8 mouse cellular contexts compared by ENCODE assay signal in the genomic region with DNA sequence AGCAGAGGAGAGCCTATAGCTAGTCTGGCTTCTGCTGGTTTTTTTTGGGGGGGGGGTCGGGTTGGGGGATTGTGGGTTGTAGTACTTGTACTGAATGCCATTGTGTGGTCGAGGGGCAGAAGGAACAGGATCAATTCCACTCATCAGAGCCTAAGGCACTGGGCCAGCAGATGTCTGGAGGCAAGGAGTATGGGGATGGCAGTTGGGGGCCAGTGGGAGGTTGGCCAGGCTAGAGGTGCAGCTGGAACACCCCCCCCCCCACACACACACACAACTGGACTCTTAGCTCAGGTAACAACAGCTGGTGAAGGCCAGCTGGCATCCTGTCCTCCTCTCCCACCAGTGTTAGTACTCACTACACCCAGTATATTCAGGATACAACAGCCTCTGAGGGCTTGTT. TPM values are rescaled to one million over a fixed set of nuclear protein-coding genes. Genes with fewer than 3 reads are reported as not detected.
A peak's percentile ranks its signal among the peaks of the same experiment; 100 is the strongest.
DNase-seq lines count a peak whose midpoint lies in the region; ATAC-seq and TF ChIP-seq lines count a peak whose summit lies in the region.

No protein-coding gene starts in this region.

- in situ Hi-C loops in ES-E14 (cut with MboI; ENCODE audit: low sequenced_read_pairs in 2 of 2, unreplicated experiment in 2 of 2), result no loop called here

- no peak for TF ChIP-seq EP300 in heart, adult 2 months (IDR thresholded peaks at IDR 0.05; ENCODE audit: insufficient read depth, low read depth, low read length)

- no peaks in the 10 kb centered on the region for H3K4me1 ChIP-seq in heart, adult 2 months (ENCODE audit: control insufficient read depth, insufficient read depth, low read length)
- peaks cover 4 to 31% of the 10 kb centered on the region in 2 experiments; a peak in 2 of 4 replicates for H3K4me1 ChIP-seq in ES-E14 (ENCODE audit: control insufficient read depth in 2 of 2, insufficient read depth in 2 of 2, low read length in 2 of 2, poor library complexity in 1 of 2)
- peaks cover 31% of the 10 kb centered on the region for H3K4me1 ChIP-seq in hindbrain, embryonic 13.5 days (replicated peaks)
- peaks cover 31% of the 10 kb centered on the region for H3K4me1 ChIP-seq in midbrain, embryonic 12.5 days

- H3K27ac ChIP-seq in heart, adult 2 months, result no peak overlapping the region
- peak overlapping the region; percentile 77 for H3K27ac ChIP-seq in ES-E14 (ENCODE audit: insufficient read depth, low read depth, low read length, poor library complexity, severe bottlenecking)
- peak overlapping the region; percentile 92 for H3K27ac ChIP-seq in hindbrain, embryonic 13.5 days
- H3K27ac ChIP-seq in midbrain, embryonic 12.5 days (replicated peaks), result peak overlapping the region; percentile 88

- H3K4me2 ChIP-seq in hindbrain, embryonic 13.5 days, result peak overlapping the region; percentile 77; the same call in 1 of the 2 replicates
- peak overlapping the region; percentile 90; the same call in 1 of the 2 replicates for H3K4me2 ChIP-seq in midbrain, embryonic 12.5 days (replicated peaks)

- H3K9me3 ChIP-seq in ES-E14 (ENCODE audit: control insufficient read depth, insufficient read depth, low read depth, low read length), result no peaks in the 10 kb centered on the region
- no peaks in the 10 kb centered on the region for H3K9me3 ChIP-seq in hindbrain, embryonic 13.5 days
- no peaks in the 10 kb centered on the region for H3K9me3 ChIP-seq in midbrain, embryonic 12.5 days

- no peak overlapping the region for H3K4me3 ChIP-seq in heart, adult 2 months
- H3K4me3 ChIP-seq in ES-E14 (ENCODE audit: insufficient read depth in 1 of 2, low read depth in 1 of 2, low read length in 2 of 2, poor library complexity in 1 of 2, severe bottlenecking in 1 of 2), result no peak overlapping the region
- no peak overlapping the region for H3K4me3 ChIP-seq in hindbrain, embryonic 13.5 days
- no peak overlapping the region for H3K4me3 ChIP-seq in midbrain, embryonic 12.5 days

- no peaks in the 10 kb centered on the region for H3K27me3 ChIP-seq in heart, adult 2 months (ENCODE audit: control insufficient read depth, insufficient read depth, low read length)
- H3K27me3 ChIP-seq in hindbrain, embryonic 13.5 days, result peaks cover 10% of the 10 kb centered on the region; the same call in 1 of the 2 replicates
- H3K27me3 ChIP-seq in midbrain, embryonic 12.5 days, result peaks cover 42% of the 10 kb centered on the region

- peak; percentile 91 for DNase-seq in heart, adult 11 months
- no peak for DNase-seq in heart, adult 2 months
- no peak for DNase-seq in ES-E14 (ENCODE audit: low read depth, low spot score)
- no peak for DNase-seq in layer of hippocampus, adult 18-20 months (ENCODE audit: low spot score in 2 of 2)
- DNase-seq in c-Kit-positive CD71-positive TER-119-positive erythroid progenitor cells, embryonic 14.5 days (ENCODE audit: low spot score), result no peak

- ATAC-seq in hindbrain, embryonic 13.5 days (ENCODE audit: low FRiP score), result peak; percentile 9; the same call in 1 of the 2 replicates
- ATAC-seq in midbrain, embryonic 12.5 days (ENCODE audit: low FRiP score, low read depth), result peak; percentile 28
- no peak for ATAC-seq in megakaryocyte-erythroid progenitor cell, adult 5-6 weeks (replicated peaks; ENCODE audit: low FRiP score, low TSS enrichment, poor library complexity, severe bottlenecking)

- WGBS in heart, adult 2 months, result 32% methylated on average over 2 of the region's 2 CpGs
- WGBS in hindbrain, embryonic 13.5 days, result 15% methylated on average over 2 of the region's 2 CpGs
- WGBS in midbrain, embryonic 12.5 days, result 0% methylated on average over 2 of the region's 2 CpGs

- intact Hi-C loops in heart, adult 2 months (cut with DNase I), result loop anchor here (5.0 to 10.0 kb wide), 2 partner anchors 118 to 306 kb away; a partner anchor contains a TSS

- no peak for TF ChIP-seq POLR2A in heart, adult 2 months (IDR thresholded peaks at IDR 0.05; ENCODE audit: insufficient read depth, low read depth, low read length)

- H3K9ac ChIP-seq in heart, adult 2 months (ENCODE audit: low read depth, low read length), result no peak overlapping the region
- peak overlapping the region; percentile 1; the same call in 1 of the 2 replicates for H3K9ac ChIP-seq in ES-E14 (ENCODE audit: insufficient read depth, low read depth, low read length, poor library complexity, severe bottlenecking)
- H3K9ac ChIP-seq in hindbrain, embryonic 13.5 days, result no peak overlapping the region
- H3K9ac ChIP-seq in midbrain, embryonic 12.5 days (replicated peaks), result no peak overlapping the region

- no peaks in the 10 kb centered on the region for H3K79me2 ChIP-seq in heart, adult 2 months (replicated peaks; ENCODE audit: control insufficient read depth, insufficient read depth, low read length)

- no peaks in the 10 kb centered on the region for H3K36me3 ChIP-seq in heart, adult 2 months (ENCODE audit: control insufficient read depth, insufficient read depth, low read length)
- peaks cover 26% of the 10 kb centered on the region for H3K36me3 ChIP-seq in ES-E14 (ENCODE audit: control insufficient read depth, insufficient read depth, low read length, poor library complexity, severe bottlenecking)
- peaks cover 19% of the 10 kb centered on the region for H3K36me3 ChIP-seq in hindbrain, embryonic 13.5 days
- H3K36me3 ChIP-seq in midbrain, embryonic 12.5 days, result peaks cover 22% of the 10 kb centered on the region

- no peak for TF ChIP-seq CTCF in heart, adult 2 months (IDR thresholded peaks at IDR 0.05)

TF ChIP-seq in ES-E14, 5 proteins besides CTCF, POLR2A, EP300 and RAD21:
- TF ChIP-seq MAFK (IDR thresholded peaks at IDR 0.05; ENCODE audit: insufficient read depth, low read depth, low read length) (no peak), CHD2 (IDR thresholded peaks at IDR 0.05; ENCODE audit: low read depth, low read length) (no peak), HCFC1 (IDR thresholded peaks at IDR 0.05; ENCODE audit: borderline replicate concordance, insufficient read depth, low read length) (no peak), ZNF384 (IDR thresholded peaks at IDR 0.05; ENCODE audit: low read depth, low read length) (no peak), ZC3H11A (IDR thresholded peaks at IDR 0.05; ENCODE audit: borderline replicate concordance, low read depth, low read length) (no peak)

RNA-seq across cellular contexts. Expression of a gene that starts 1.2 kb away (rescaled TPM):
- 1 to 10 TPM; 6.8 to 7.3 TPM for total RNA-seq in heart, adult 2 months (2021)
- 32.3 and 65.5 TPM in 2 replicates for polyA plus RNA-seq in heart, adult 2 months (2012; rRNA removed)
- total RNA-seq in ES-E14 (2012; rRNA removed), result 97.9 and 111 TPM in 2 replicates
- polyA plus RNA-seq in hindbrain, embryonic 13.5 days (2015; fragmentation: Nextera tagmentation; extraction: Ambion mirVana), result 172 and 173 TPM in 2 replicates
- 120 and 132 TPM in 2 replicates for polyA plus RNA-seq in midbrain, embryonic 12.5 days (2016; fragmentation: Nextera tagmentation; extraction: Ambion mirVana)
- total RNA-seq in layer of hippocampus, adult 18-20 months (2021), result 10 to 100 TPM; 42.0 to 45.9 TPM
- 76.4 and 85.0 TPM in 2 replicates for total RNA-seq in megakaryocyte-erythroid progenitor cell, adult 5-6 weeks (2014; fragmentation: Nextera tagmentation)
- 58.9 and 102 TPM in 2 replicates for total RNA-seq in megakaryocyte-erythroid progenitor cell, adult 5-6 weeks (2017)

RNA-seq across cellular contexts. Expression of a gene that starts 14.4 kb away (rescaled TPM):
- total RNA-seq in heart, adult 2 months (2021), result not detected
- polyA plus RNA-seq in heart, adult 2 months (2012; rRNA removed), result not detected in 2 replicates
- total RNA-seq in ES-E14 (2012; rRNA removed), result 0.85 and 1.2 TPM in 2 replicates
- polyA plus RNA-seq in hindbrain, embryonic 13.5 days (2015; fragmentation: Nextera tagmentation; extraction: Ambion mirVana), result 0.94 and 1.1 TPM in 2 replicates
- 0.26 and 0.52 TPM in 2 replicates for polyA plus RNA-seq in midbrain, embryonic 12.5 days (2016; fragmentation: Nextera tagmentation; extraction: Ambion mirVana)
- total RNA-seq in layer of hippocampus, adult 18-20 months (2021), result not detected
- total RNA-seq in megakaryocyte-erythroid progenitor cell, adult 5-6 weeks (2014; fragmentation: Nextera tagmentation), result not detected in 2 replicates
- not detected in 2 replicates for total RNA-seq in megakaryocyte-erythroid progenitor cell, adult 5-6 weeks (2017)

RNA-seq across cellular contexts. Expression of a gene that starts 18.1 kb away (rescaled TPM):
- 1 to 10 TPM; 8.0 to 8.3 TPM for total RNA-seq in heart, adult 2 months (2021)
- polyA plus RNA-seq in heart, adult 2 months (2012; rRNA removed), result 11.4 and 12.6 TPM in 2 replicates
- total RNA-seq in ES-E14 (2012; rRNA removed), result 27.2 and 30.2 TPM in 2 replicates
- 47.8 and 53.9 TPM in 2 replicates for polyA plus RNA-seq in hindbrain, embryonic 13.5 days (2015; fragmentation: Nextera tagmentation; extraction: Ambion mirVana)
- 56.7 and 61.6 TPM in 2 replicates for polyA plus RNA-seq in midbrain, embryonic 12.5 days (2016; fragmentation: Nextera tagmentation; extraction: Ambion mirVana)
- 10 to 100 TPM; 27.6 to 28.6 TPM for total RNA-seq in layer of hippocampus, adult 18-20 months (2021)
- total RNA-seq in megakaryocyte-erythroid progenitor cell, adult 5-6 weeks (2014; fragmentation: Nextera tagmentation), result 21.1 and 23.2 TPM in 2 replicates
- total RNA-seq in megakaryocyte-erythroid progenitor cell, adult 5-6 weeks (2017), result 16.6 and 21.0 TPM in 2 replicates

RNA-seq across cellular contexts. Expression of a gene that starts 30.8 kb away (rescaled TPM):
- total RNA-seq in heart, adult 2 months (2021), result not detected
- polyA plus RNA-seq in heart, adult 2 months (2012; rRNA removed), result 0.33 and 0.44 TPM in 2 replicates
- 0.16 and 0.18 TPM in 2 replicates for total RNA-seq in ES-E14 (2012; rRNA removed)
- not detected in 2 replicates for polyA plus RNA-seq in hindbrain, embryonic 13.5 days (2015; fragmentation: Nextera tagmentation; extraction: Ambion mirVana)
- not detected in 2 replicates for polyA plus RNA-seq in midbrain, embryonic 12.5 days (2016; fragmentation: Nextera tagmentation; extraction: Ambion mirVana)
- total RNA-seq in layer of hippocampus, adult 18-20 months (2021), result not detected
- total RNA-seq in megakaryocyte-erythroid progenitor cell, adult 5-6 weeks (2014; fragmentation: Nextera tagmentation), result not detected in 2 replicates
- total RNA-seq in megakaryocyte-erythroid progenitor cell, adult 5-6 weeks (2017), result 0.47 TPM in 1 of 2 replicates, not detected in the other

RNA-seq across cellular contexts. Expression of a gene that starts 30.8 kb away (rescaled TPM):
- 10 to 100 TPM; 46.5 to 55.7 TPM for total RNA-seq in heart, adult 2 months (2021)
- 64.3 and 77.9 TPM in 2 replicates for polyA plus RNA-seq in heart, adult 2 months (2012; rRNA removed)
- 78.0 and 112 TPM in 2 replicates for total RNA-seq in ES-E14 (2012; rRNA removed)
- 94.0 and 101 TPM in 2 replicates for polyA plus RNA-seq in hindbrain, embryonic 13.5 days (2015; fragmentation: Nextera tagmentation; extraction: Ambion mirVana)
- polyA plus RNA-seq in midbrain, embryonic 12.5 days (2016; fragmentation: Nextera tagmentation; extraction: Ambion mirVana), result 105 and 108 TPM in 2 replicates
- total RNA-seq in layer of hippocampus, adult 18-20 months (2021), result 100 to 1,000 TPM; 102 to 106 TPM
- total RNA-seq in megakaryocyte-erythroid progenitor cell, adult 5-6 weeks (2014; fragmentation: Nextera tagmentation), result 32.7 and 36.4 TPM in 2 replicates
- total RNA-seq in megakaryocyte-erythroid progenitor cell, adult 5-6 weeks (2017), result 35.1 and 55.7 TPM in 2 replicates

Comparison
In these comparisons a context has a peak if more than half of its experiments do, and no peak if none do; other contexts are left out.
1. RNA of a gene that starts 1.2 kb away (total RNA-seq): 58.9 to 102 TPM in megakaryocyte-erythroid progenitor cell, adult 5-6 weeks, 97.9 to 111 TPM in ES-E14 and 42.0 to 45.9 TPM in layer of hippocampus, adult 18-20 months; 6.8 to 7.3 TPM in heart, adult 2 months; every median in the first group is over 4 times any median in the second.